Mouse (Mus musculus) G1E (cell line): Measurements from ENCODE around the gene Cobl.

Experiments
- CTCF ChIP-seq: IDR thresholded peaks from 2 replicates; pipeline ENCODE4 v1.5.1; 2012; ENCODE audit warnings: low read depth, low read length, inconsistent platforms, mixed read lengths
- POLR2AphosphoS5 ChIP-seq: IDR thresholded peaks from 2 replicates; pipeline ENCODE4 v1.6.1; 2012; ENCODE audit warnings: low read depth, low read length, inconsistent platforms; ENCODE audit not compliant: insufficient replicate concordance

DNA sequence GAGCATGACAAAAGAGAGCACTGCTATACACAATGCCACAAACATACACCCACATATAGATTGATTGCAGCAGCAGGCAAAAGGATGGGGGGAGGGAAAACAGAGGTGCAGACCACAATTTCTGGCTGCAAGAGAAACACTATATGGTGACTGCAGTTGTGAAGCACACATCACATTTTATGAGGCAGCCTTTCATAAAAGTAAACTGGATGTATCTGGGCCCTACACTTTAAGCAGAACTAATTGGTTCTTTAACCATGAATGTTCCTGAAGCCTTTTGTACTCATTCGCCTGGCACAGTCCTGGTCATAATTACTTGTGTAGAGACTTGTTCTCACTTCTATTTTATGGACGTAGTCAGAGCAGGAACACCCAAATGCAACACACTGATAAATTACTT is 19.5 kb downstream of the Cobl start:
- no peak for TF ChIP-seq POLR2AphosphoS5
- no peak for TF ChIP-seq CTCF
